Mouse (Mus musculus): ENCODE measurements at regions not wholly inside any gene's neighbourhood (a gene's known extent, or its start where the extent isn't known, plus 50 kb on each side); places are given as distances from the start of the nearest gene placed in this dataset. TPM values are rescaled to one million over a fixed set of nuclear protein-coding genes. Genes with fewer than 3 reads are reported as not detected.
A peak's percentile ranks its signal among the peaks of the same experiment; 100 is the strongest.

- H3K9ac ChIP-seq (ENCODE audit: low read length), result no peak overlapping the region
- H3K4me1 ChIP-seq (ENCODE audit: control insufficient read depth, insufficient read depth, low read length), result peaks cover 33% of the 10 kb centered on the region
- no peaks in the 10 kb centered on the region for H3K27me3 ChIP-seq (ENCODE audit: control insufficient read depth, insufficient read depth, low read length)
- WGBS, result 20% methylated on average over 1 of the region's 1 CpGs
- no peak overlapping the region for H3K4me2 ChIP-seq (ENCODE audit: low read depth)
- no peaks in the 10 kb centered on the region for H3K9me3 ChIP-seq (ENCODE audit: control insufficient read depth, low read length)
- no peaks in the 10 kb centered on the region for H3K36me3 ChIP-seq (ENCODE audit: control insufficient read depth, insufficient read depth, low read length)
- DNase-seq (ENCODE audit: low spot score), result no peak
- H3K27ac ChIP-seq (ENCODE audit: low read depth, low read length), result peak overlapping the region; percentile 78
- ATAC-seq (ENCODE audit: insufficient read depth, low FRiP score, low TSS enrichment), result peak; percentile 4; the same call in 1 of the 2 replicates
- no peak overlapping the region for H3K4me3 ChIP-seq (ENCODE audit: low read depth, low read length)
Measured at GRCm38 (mm10) chr13:28415769-28416168, 158.4 kb downstream of the Gm11361 start.

DNA sequence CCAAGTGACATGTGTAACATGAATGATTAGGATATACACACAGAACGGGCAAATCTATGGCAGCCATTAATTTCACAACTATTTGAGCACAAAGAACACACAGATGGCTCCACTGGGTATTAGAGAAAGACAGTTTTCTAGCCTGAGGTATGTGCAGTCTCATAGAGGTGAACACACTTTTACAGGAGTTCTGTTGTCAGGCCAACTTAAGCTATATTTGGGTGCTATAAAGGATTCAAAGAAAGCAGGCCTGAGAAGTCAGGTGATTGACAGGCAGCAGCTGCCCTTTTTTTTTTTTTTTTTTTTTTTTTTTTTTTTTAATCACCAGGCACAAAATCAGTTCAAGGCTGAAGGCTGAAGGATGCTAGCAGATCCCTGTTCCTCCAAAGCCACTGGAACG, 153.0 kb downstream of the Gm11361 start:
- H3K4me3 ChIP-seq (ENCODE audit: low read depth, low read length), result no peak overlapping the region
- no peaks in the 10 kb centered on the region for H3K27me3 ChIP-seq (ENCODE audit: control insufficient read depth, insufficient read depth, low read length)
- H3K4me2 ChIP-seq (ENCODE audit: low read depth), result no peak overlapping the region
- no peak for DNase-seq (ENCODE audit: low spot score)
- no peaks in the 10 kb centered on the region for H3K36me3 ChIP-seq (ENCODE audit: control insufficient read depth, insufficient read depth, low read length)
- no peaks in the 10 kb centered on the region for H3K9me3 ChIP-seq (ENCODE audit: control insufficient read depth, low read length)
- peak; percentile 49; the same call in 1 of the 2 replicates for ATAC-seq (ENCODE audit: insufficient read depth, low FRiP score, low TSS enrichment)
- whole genome bisulfite sequencing, result 34% methylated on average over 2 of the region's 2 CpGs
- H3K27ac ChIP-seq (ENCODE audit: low read depth, low read length), result no peak overlapping the region
- H3K9ac ChIP-seq (ENCODE audit: low read length), result no peak overlapping the region
- peaks cover 4% of the 10 kb centered on the region; the same call in 1 of the 2 replicates for H3K4me1 ChIP-seq (ENCODE audit: control insufficient read depth, insufficient read depth, low read length)

GRCm38 (mm10) chr13:28409609-28409902, 152.2 kb downstream of the Gm11361 start:
- Histone ChIP-seq H3K4me2 (ENCODE audit: low read depth) (no peak overlapping the region), H3K9me3 (ENCODE audit: control insufficient read depth, low read length) (no peaks in the 10 kb centered on the region), H3K4me1 (ENCODE audit: control insufficient read depth, insufficient read depth, low read length) (no peaks in the 10 kb centered on the region; the same call in 1 of the 2 replicates), H3K27me3 (ENCODE audit: control insufficient read depth, insufficient read depth, low read length) (no peaks in the 10 kb centered on the region), H3K36me3 (ENCODE audit: control insufficient read depth, insufficient read depth, low read length) (no peaks in the 10 kb centered on the region), H3K4me3 (ENCODE audit: low read depth, low read length) (no peak overlapping the region), H3K27ac (ENCODE audit: low read depth, low read length) (0 out of 2 replicates have a peak overlapping the region, but pooled peaks have one; percentile 2), H3K9ac (ENCODE audit: low read length) (no peak overlapping the region)
- WGBS, result 15% methylated on average over 1 of the region's 1 CpGs
- ATAC-seq (ENCODE audit: insufficient read depth, low FRiP score, low TSS enrichment) (peak; percentile 48; the same call in 1 of the 2 replicates), DNase-seq (ENCODE audit: low spot score) (no peak)

DNA sequence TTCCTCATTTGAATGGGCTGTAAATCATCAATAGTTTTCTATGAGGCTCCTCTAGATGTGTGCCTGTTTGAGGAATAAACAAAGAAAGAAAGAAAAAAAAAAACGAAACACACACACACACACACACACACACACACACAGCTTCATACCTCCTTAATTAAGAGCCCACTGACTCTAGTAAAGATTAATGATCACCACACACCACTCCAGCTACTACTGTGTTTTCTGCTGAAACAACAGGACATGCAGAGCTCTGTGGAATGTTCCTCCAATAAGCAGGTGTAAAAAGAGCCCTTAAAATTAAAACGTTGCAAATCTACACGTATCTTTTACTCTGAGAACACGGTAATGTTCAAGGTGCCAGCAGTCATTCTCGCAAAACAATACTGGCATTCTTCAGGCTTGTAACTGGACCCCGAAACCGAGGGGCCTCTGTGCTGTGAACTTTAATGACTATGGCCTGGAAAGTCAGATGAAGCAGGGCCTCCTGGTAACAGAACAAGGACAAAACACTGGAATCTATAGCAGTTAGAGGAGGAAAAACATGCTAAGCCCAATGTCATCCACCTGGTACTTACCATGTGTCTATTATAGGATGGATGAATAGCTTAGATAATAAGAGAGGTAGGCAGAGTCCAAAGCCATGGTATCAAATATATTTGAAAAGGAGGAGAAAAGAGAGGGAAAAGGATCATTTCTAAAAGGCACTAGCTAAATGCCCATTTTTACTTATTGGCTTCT, 151.7 kb downstream of the Gm11361 start:
- H3K4me1 ChIP-seq (ENCODE audit: control insufficient read depth, insufficient read depth, low read length), result no peaks in the 10 kb centered on the region; the same call in 1 of the 2 replicates
- H3K36me3 ChIP-seq (ENCODE audit: control insufficient read depth, insufficient read depth, low read length), result no peaks in the 10 kb centered on the region
- WGBS, result 15% methylated on average over 7 of the region's 7 CpGs
- 0 out of 2 replicates have a peak overlapping the region, but pooled peaks have one; percentile 2 for H3K27ac ChIP-seq (ENCODE audit: low read depth, low read length)
- H3K4me2 ChIP-seq (ENCODE audit: low read depth), result no peak overlapping the region
- H3K9ac ChIP-seq (ENCODE audit: low read length), result no peak overlapping the region
- no peaks in the 10 kb centered on the region for H3K27me3 ChIP-seq (ENCODE audit: control insufficient read depth, insufficient read depth, low read length)
- H3K4me3 ChIP-seq (ENCODE audit: low read depth, low read length), result no peak overlapping the region
- H3K9me3 ChIP-seq (ENCODE audit: control insufficient read depth, low read length), result no peaks in the 10 kb centered on the region
- ATAC-seq (ENCODE audit: insufficient read depth, low FRiP score, low TSS enrichment) (peak; percentile 43; the same call in 1 of the 2 replicates), DNase-seq (ENCODE audit: low spot score) (no peak)

- 30% methylated on average over 7 of the region's 7 CpGs for WGBS
- DNase-seq (ENCODE audit: low spot score) (no peak), ATAC-seq (ENCODE audit: insufficient read depth, low FRiP score, low TSS enrichment) (no peak)
- no peaks in the 10 kb centered on the region for H3K27me3 ChIP-seq (ENCODE audit: control insufficient read depth, insufficient read depth, low read length)
- H3K9me3 ChIP-seq (ENCODE audit: control insufficient read depth, low read length), result no peaks in the 10 kb centered on the region
- no peak overlapping the region for H3K4me2 ChIP-seq (ENCODE audit: low read depth)
- H3K9ac ChIP-seq (ENCODE audit: low read length), result no peak overlapping the region
- H3K4me3 ChIP-seq (ENCODE audit: low read depth, low read length), result no peak overlapping the region
- no peak overlapping the region for H3K27ac ChIP-seq (ENCODE audit: low read depth, low read length)
- no peaks in the 10 kb centered on the region for H3K36me3 ChIP-seq (ENCODE audit: control insufficient read depth, insufficient read depth, low read length)
- H3K4me1 ChIP-seq (ENCODE audit: control insufficient read depth, insufficient read depth, low read length), result 0 out of 2 replicates have a peak, but pooled peaks cover 6% of the 10 kb centered on the region
Measured at GRCm38 (mm10) chr13:28400459-28400858, 143.1 kb downstream of the Gm11361 start.

Small RNA genes lying in the stretch of these regions (microRNA-seq; reads per million reads assigned to microRNA genes)
- gene Mir6368, result not detected
